Mouse (Mus musculus) neural tube, embryonic 12.5 days (tissue): Measurements from ENCODE around the gene Itga8. TPM values are rescaled to one million over a fixed set of nuclear protein-coding genes. Genes with fewer than 3 reads are reported as not detected.

ENCODE experiments used
- ATAC-seq: fragments of 200-750 bp; cut with Nextera tagmentation; 2 replicates; pipeline ENCODE4 v1.8.0; 2017; ENCODE audit warnings: low read depth, mild to moderate bottlenecking, moderate TSS enrichment, moderate library complexity; ENCODE audit not compliant: low FRiP score
- H3K27ac ChIP-seq: fragments of 300-500 bp; sonication (generic); 2 replicates; pipeline ENCODE4 v1.5.1; 2016
- H3K27me3 ChIP-seq: fragments of 300-500 bp; sonication (generic); replicated peaks from 2 replicates; pipeline ENCODE4 v1.6.1; 2016; ENCODE audit warnings: mild to moderate bottlenecking
- H3K36me3 ChIP-seq: fragments of 300-500 bp; sonication (generic); 2 replicates; pipeline ENCODE4 v1.6.1; 2016; ENCODE audit warnings: mild to moderate bottlenecking
- H3K4me1 ChIP-seq: fragments of 300-500 bp; sonication (generic); 2 replicates; pipeline ENCODE4 v1.6.1; 2016
- H3K4me2 ChIP-seq: fragments of 300-500 bp; sonication (generic); replicated peaks from 2 replicates; pipeline ENCODE4 v1.6.1; 2016; ENCODE audit warnings: mild to moderate bottlenecking
- H3K4me3 ChIP-seq: fragments of 300-500 bp; sonication (generic); 2 replicates; pipeline ENCODE4 v1.5.1; 2016
- H3K9ac ChIP-seq: fragments of 300-500 bp; sonication (generic); 2 replicates; pipeline ENCODE4 v1.6.1; 2016; ENCODE audit warnings: mild to moderate bottlenecking
- H3K9me3 ChIP-seq: fragments of 300-500 bp; sonication (generic); 2 replicates; pipeline ENCODE4 v1.6.1; 2016; ENCODE audit warnings: mild to moderate bottlenecking
- WGBS: fragments of 180-500 bp; shearing (Covaris S2); methylation state at CpG from one replicate; pipeline ENCODE4 v1.1.7; 2016; 5-methylcytosine and 5-hydroxymethylcytosine counted together
- polyA plus RNA-seq: library from polyadenylated mRNA; unstranded; fragments of >200 nt; fragmentation: Nextera tagmentation; extraction: Ambion mirVana; gene quantifications from 2 replicates; pipeline ENCODE4 v1.2.1, GENCODE M21; 2016

Gene Itga8
- polyA plus RNA-seq, 1 experiment from 2014 or later, result 4.1 TPM

- Histone ChIP-seq H3K9ac (no peak overlapping the region), H3K4me1 (no peaks in the 10 kb centered on the region), H3K36me3 (no peaks in the 10 kb centered on the region), H3K9me3 (no peaks in the 10 kb centered on the region), H3K27me3 (no peaks in the 10 kb centered on the region), H3K4me3 (no peak overlapping the region), H3K4me2 (no peak overlapping the region), H3K27ac (no peak overlapping the region)
- WGBS, result 42% methylated on average over 8 of the region's 8 CpGs
- peak; percentile 85 for ATAC-seq
Measured at GRCm38 (mm10) chr2:12292023-12292820, 9.5 kb downstream of the Itga8 start.

GRCm38 (mm10) chr2:12290235-12290634, 11.5 kb downstream of the Itga8 start:
- Histone ChIP-seq H3K4me3 (no peak overlapping the region), H3K27ac (no peak overlapping the region), H3K27me3 (no peaks in the 10 kb centered on the region), H3K9ac (no peak overlapping the region), H3K4me1 (no peaks in the 10 kb centered on the region), H3K36me3 (no peaks in the 10 kb centered on the region), H3K9me3 (no peaks in the 10 kb centered on the region), H3K4me2 (no peak overlapping the region)
- WGBS, result 87% methylated on average over 3 of the region's 3 CpGs
- ATAC-seq, result no peak

GRCm38 (mm10) chr2:12287831-12288230, 13.9 kb downstream of the Itga8 start:
- H3K4me1 ChIP-seq, result no peaks in the 10 kb centered on the region
- H3K27me3 ChIP-seq, result no peaks in the 10 kb centered on the region
- H3K27ac ChIP-seq, result no peak overlapping the region
- no peak for ATAC-seq
- no peak overlapping the region for H3K4me2 ChIP-seq
- 93% methylated on average over 3 of the region's 3 CpGs for WGBS
- H3K9me3 ChIP-seq, result no peaks in the 10 kb centered on the region
- no peak overlapping the region for H3K9ac ChIP-seq
- H3K36me3 ChIP-seq, result no peaks in the 10 kb centered on the region
- no peak overlapping the region for H3K4me3 ChIP-seq

- no peak overlapping the region for H3K9ac ChIP-seq
- no peaks in the 10 kb centered on the region for H3K27me3 ChIP-seq
- no peaks in the 10 kb centered on the region for H3K36me3 ChIP-seq
- no peaks in the 10 kb centered on the region for H3K4me1 ChIP-seq
- H3K9me3 ChIP-seq, result no peaks in the 10 kb centered on the region
- no peak overlapping the region for H3K27ac ChIP-seq
- H3K4me3 ChIP-seq, result no peak overlapping the region
- ATAC-seq, result no peak
- no peak overlapping the region for H3K4me2 ChIP-seq
- 81% methylated on average over 1 of the region's 1 CpGs for WGBS
Measured at GRCm38 (mm10) chr2:12280664-12281063, 21.1 kb downstream of the Itga8 start.

- H3K4me3 ChIP-seq, result no peak overlapping the region
- no peaks in the 10 kb centered on the region for H3K36me3 ChIP-seq
- no peak overlapping the region for H3K4me2 ChIP-seq
- H3K9me3 ChIP-seq, result no peaks in the 10 kb centered on the region
- 60% methylated on average over 4 of the region's 4 CpGs for WGBS
- no peak overlapping the region for H3K9ac ChIP-seq
- H3K27ac ChIP-seq, result no peak overlapping the region
- H3K4me1 ChIP-seq, result no peaks in the 10 kb centered on the region
- 0 out of 2 replicates have a peak, but pooled peaks have one; percentile 21 for ATAC-seq
- no peaks in the 10 kb centered on the region for H3K27me3 ChIP-seq
Measured at GRCm38 (mm10) chr2:12279070-12279612, 22.6 kb downstream of the Itga8 start.

- Histone ChIP-seq H3K4me1 (no peaks in the 10 kb centered on the region), H3K36me3 (no peaks in the 10 kb centered on the region), H3K4me3 (no peak overlapping the region), H3K4me2 (no peak overlapping the region), H3K27me3 (no peaks in the 10 kb centered on the region), H3K9me3 (no peaks in the 10 kb centered on the region), H3K9ac (no peak overlapping the region), H3K27ac (no peak overlapping the region)
- WGBS, result 81% methylated on average over 2 of the region's 2 CpGs
- ATAC-seq, result no peak
Measured at GRCm38 (mm10) chr2:12256635-12257317, 44.9 kb downstream of the Itga8 start.

GRCm38 (mm10) chr2:12255901-12256300, 45.8 kb downstream of the Itga8 start:
- no peaks in the 10 kb centered on the region for H3K9me3 ChIP-seq
- H3K4me1 ChIP-seq, result no peaks in the 10 kb centered on the region
- WGBS, result 68% methylated on average over 2 of the region's 2 CpGs
- H3K27me3 ChIP-seq, result no peaks in the 10 kb centered on the region
- no peak for ATAC-seq
- H3K36me3 ChIP-seq, result no peaks in the 10 kb centered on the region
- no peak overlapping the region for H3K27ac ChIP-seq
- H3K4me3 ChIP-seq, result no peak overlapping the region
- no peak overlapping the region for H3K4me2 ChIP-seq
- no peak overlapping the region for H3K9ac ChIP-seq

- Histone ChIP-seq H3K9me3 (no peaks in the 10 kb centered on the region), H3K9ac (no peak overlapping the region), H3K36me3 (no peaks in the 10 kb centered on the region), H3K4me1 (no peaks in the 10 kb centered on the region), H3K27me3 (no peaks in the 10 kb centered on the region), H3K27ac (no peak overlapping the region), H3K4me3 (no peak overlapping the region), H3K4me2 (no peak overlapping the region)
- 91% methylated on average over 3 of the region's 3 CpGs for WGBS
- ATAC-seq, result no peak
Measured at GRCm38 (mm10) chr2:12235345-12235744, 66.4 kb downstream of the Itga8 start.

GRCm38 (mm10) chr2:12229721-12230120, 72.0 kb downstream of the Itga8 start:
- Histone ChIP-seq H3K36me3 (no peaks in the 10 kb centered on the region), H3K27me3 (no peaks in the 10 kb centered on the region), H3K4me2 (no peak overlapping the region), H3K4me1 (no peaks in the 10 kb centered on the region), H3K27ac (no peak overlapping the region), H3K4me3 (no peak overlapping the region), H3K9me3 (no peaks in the 10 kb centered on the region), H3K9ac (no peak overlapping the region)
- no peak for ATAC-seq
- WGBS, result 88% methylated on average over 2 of the region's 2 CpGs

- WGBS, result 81% methylated on average over 3 of the region's 3 CpGs
- ATAC-seq, result no peak
- no peaks in the 10 kb centered on the region for H3K36me3 ChIP-seq
- no peak overlapping the region for H3K4me2 ChIP-seq
- H3K27ac ChIP-seq, result no peak overlapping the region
- H3K4me3 ChIP-seq, result no peak overlapping the region
- H3K9ac ChIP-seq, result no peak overlapping the region
- no peaks in the 10 kb centered on the region for H3K27me3 ChIP-seq
- no peaks in the 10 kb centered on the region for H3K4me1 ChIP-seq
- H3K9me3 ChIP-seq, result no peaks in the 10 kb centered on the region
Measured at GRCm38 (mm10) chr2:12228335-12228734, 73.4 kb downstream of the Itga8 start.

GRCm38 (mm10) chr2:12227243-12227642, 74.5 kb downstream of the Itga8 start:
- ATAC-seq, result no peak
- no peaks in the 10 kb centered on the region for H3K9me3 ChIP-seq
- no peak overlapping the region for H3K27ac ChIP-seq
- no peaks in the 10 kb centered on the region for H3K4me1 ChIP-seq
- H3K9ac ChIP-seq, result no peak overlapping the region
- no peaks in the 10 kb centered on the region for H3K27me3 ChIP-seq
- 38% methylated on average over 2 of the region's 2 CpGs for WGBS
- no peak overlapping the region for H3K4me2 ChIP-seq
- H3K36me3 ChIP-seq, result no peaks in the 10 kb centered on the region
- H3K4me3 ChIP-seq, result no peak overlapping the region

GRCm38 (mm10) chr2:12226367-12226766, 75.4 kb downstream of the Itga8 start:
- Histone ChIP-seq H3K4me2 (no peak overlapping the region), H3K9ac (no peak overlapping the region), H3K4me1 (no peaks in the 10 kb centered on the region), H3K27me3 (no peaks in the 10 kb centered on the region), H3K4me3 (no peak overlapping the region), H3K9me3 (no peaks in the 10 kb centered on the region), H3K27ac (no peak overlapping the region), H3K36me3 (no peaks in the 10 kb centered on the region)
- 91% methylated on average over 1 of the region's 1 CpGs for WGBS
- no peak for ATAC-seq
